Mouse (Mus musculus): ENCODE data around the gene Gsk3a.

GRCm38 (mm10) chr7:25187662-25188650 is 49.7 kb downstream of the Gsk3a start:
- TF ChIP-seq MYOG (IDR thresholded peaks at IDR 0.05; ENCODE audit: control insufficient read depth, extremely low read depth, insufficient read length) (no peak), CTCF (IDR thresholded peaks at IDR 0.05; ENCODE audit: control insufficient read depth, insufficient read depth, insufficient read length) (peak; percentile 93), USF1 (IDR thresholded peaks at IDR 0.05; ENCODE audit: low read depth) (no peak), MAX (IDR thresholded peaks at IDR 0.05) (peak; percentile 36)
